In genomic region chr5:148709111-148709771, GRCm38 (mm10) we compare ENCODE assay signal across 10 mouse cellular contexts.
DNase-seq lines count a peak whose midpoint lies in the region; ATAC-seq lines count a peak whose summit lies in the region.
"Had no signal": no experiment of that assay in that cellular context is flagged by ENCODE, and none has a peak within 500 bp of the region (broad histone marks: within the 10 kb centered on the region; RNA-seq: fewer than 3 reads in every experiment).

No protein-coding gene starts in this region.

- peak; percentile 54 for ATAC-seq in inflammation-experienced regulatory T-cells, adult 6 months
- no peak for ATAC-seq in cerebellum, adult (ENCODE audit: insufficient number of reproducible peaks, low FRiP score, low TSS enrichment)

- no peaks in the 10 kb centered on the region for H3K9me3 ChIP-seq in heart, embryonic 10.5 days

- no peak for DNase-seq in heart, embryonic 10.5 days (ENCODE audit: low spot score)
- no peak for DNase-seq in heart, postnatal 4 days
- DNase-seq in right cerebral cortex, adult 18-20 months = peak; percentile 60
- DNase-seq in right cerebral cortex, postnatal 25 days = no peak
- no peak for DNase-seq in urinary bladder, adult 18-20 months (ENCODE audit: low spot score in 2 of 2)
- no peak for DNase-seq in ovary, postnatal 14 days (ENCODE audit: low spot score)
- DNase-seq: cerebellum, postnatal 25 days; heart, adult 18-20 months had no signal

- no peak overlapping the region for H3K4me3 ChIP-seq in heart, embryonic 10.5 days

- peaks cover 39% of the 10 kb centered on the region for H3K4me1 ChIP-seq in heart, embryonic 10.5 days

- 35% methylated on average over 10 of the region's 10 CpGs for WGBS in heart, embryonic 10.5 days

- peak overlapping the region; percentile 71; the same call in 1 of the 2 replicates for H3K27ac ChIP-seq in heart, embryonic 10.5 days

- H3K36me3 ChIP-seq in heart, embryonic 10.5 days = no peaks in the 10 kb centered on the region

- no peaks in the 10 kb centered on the region for H3K27me3 ChIP-seq in heart, embryonic 10.5 days (ENCODE audit: insufficient read depth, poor library complexity, severe bottlenecking)
